Mouse (Mus musculus): ENCODE data around the gene Tgfb1. TPM values are rescaled to one million over a fixed set of nuclear protein-coding genes. Genes with fewer than 3 reads are reported as not detected.

The Tgfb1 gene
- polyA plus RNA-seq, 1 experiment from 2014 or later, result 0.84 TPM

- H3K9me3 ChIP-seq, result no peaks in the 10 kb centered on the region
- peaks cover 18% of the 10 kb centered on the region for H3K27me3 ChIP-seq
- H3K9ac ChIP-seq, result no peak overlapping the region
- no peak overlapping the region for H3K4me3 ChIP-seq
- no peak for ATAC-seq (ENCODE audit: low FRiP score, low read depth)
- peaks cover 32% of the 10 kb centered on the region for H3K4me1 ChIP-seq (replicated peaks)
- 87% methylated on average over 7 of the region's 7 CpGs for WGBS
- no peak overlapping the region for H3K4me2 ChIP-seq
- H3K27ac ChIP-seq (replicated peaks), result peak overlapping the region; percentile 61
- H3K36me3 ChIP-seq, result no peaks in the 10 kb centered on the region; the same call in 1 of the 2 replicates
Observed at GRCm38 (mm10) chr7:25677013-25677412, 9.8 kb upstream of the Tgfb1 start.

- H3K4me2 ChIP-seq, result peak overlapping the region; percentile 56
- ATAC-seq (ENCODE audit: low FRiP score, low read depth), result no peak
- H3K4me1 ChIP-seq (replicated peaks), result peaks cover 28% of the 10 kb centered on the region
- 8% methylated on average over 6 of the region's 6 CpGs for WGBS
- H3K36me3 ChIP-seq, result no peaks in the 10 kb centered on the region
- H3K27me3 ChIP-seq, result peaks cover 4% of the 10 kb centered on the region; the same call in 1 of the 2 replicates
- peak overlapping the region; percentile 60; the same call in 1 of the 2 replicates for H3K9ac ChIP-seq
- H3K9me3 ChIP-seq, result no peaks in the 10 kb centered on the region
- H3K27ac ChIP-seq (replicated peaks), result peak overlapping the region; percentile 95
- H3K4me3 ChIP-seq, result peak overlapping the region; percentile 61
Observed at GRCm38 (mm10) chr7:25679971-25680370, 6.8 kb upstream of the Tgfb1 start.

GRCm38 (mm10) chr7:25680514-25681258 lies 6.1 kb upstream of the Tgfb1 start, which contains the start of gene B9d2:
B9d2 (plus strand) TSS chr7:25680780.
- Histone ChIP-seq H3K36me3 (no peaks in the 10 kb centered on the region), H3K4me1 (replicated peaks) (peaks cover 22% of the 10 kb centered on the region), H3K9me3 (no peaks in the 10 kb centered on the region), H3K9ac (peak within 1 kb of the TSS; percentile 60), H3K4me2 (peak within 1 kb of the TSS; percentile 56), H3K4me3 (peak within 1 kb of the TSS; percentile 61), H3K27ac (replicated peaks) (peak within 1 kb of the TSS; percentile 95), H3K27me3 (peaks cover 12% of the 10 kb centered on the region)
- ATAC-seq (ENCODE audit: low FRiP score, low read depth), result peak; percentile 94
- under 1% methylated on average over 46 of the region's 46 CpGs for WGBS

- no peak; the same call in 1 of the 2 replicates for ATAC-seq (ENCODE audit: low FRiP score, low read depth)
- no peaks in the 10 kb centered on the region for H3K36me3 ChIP-seq
- H3K27ac ChIP-seq (replicated peaks), result peak overlapping the region; percentile 95
- H3K4me2 ChIP-seq, result peak overlapping the region; percentile 56
- H3K4me1 ChIP-seq (replicated peaks), result peaks cover 23% of the 10 kb centered on the region
- peaks cover 20% of the 10 kb centered on the region for H3K27me3 ChIP-seq
- H3K9me3 ChIP-seq, result no peaks in the 10 kb centered on the region
- peak overlapping the region; percentile 60; the same call in 1 of the 2 replicates for H3K9ac ChIP-seq
- WGBS, result 54% methylated on average over 15 of the region's 15 CpGs
- peak overlapping the region; percentile 61 for H3K4me3 ChIP-seq
Observed at GRCm38 (mm10) chr7:25681341-25682231, 5.2 kb upstream of the Tgfb1 start.

DNA sequence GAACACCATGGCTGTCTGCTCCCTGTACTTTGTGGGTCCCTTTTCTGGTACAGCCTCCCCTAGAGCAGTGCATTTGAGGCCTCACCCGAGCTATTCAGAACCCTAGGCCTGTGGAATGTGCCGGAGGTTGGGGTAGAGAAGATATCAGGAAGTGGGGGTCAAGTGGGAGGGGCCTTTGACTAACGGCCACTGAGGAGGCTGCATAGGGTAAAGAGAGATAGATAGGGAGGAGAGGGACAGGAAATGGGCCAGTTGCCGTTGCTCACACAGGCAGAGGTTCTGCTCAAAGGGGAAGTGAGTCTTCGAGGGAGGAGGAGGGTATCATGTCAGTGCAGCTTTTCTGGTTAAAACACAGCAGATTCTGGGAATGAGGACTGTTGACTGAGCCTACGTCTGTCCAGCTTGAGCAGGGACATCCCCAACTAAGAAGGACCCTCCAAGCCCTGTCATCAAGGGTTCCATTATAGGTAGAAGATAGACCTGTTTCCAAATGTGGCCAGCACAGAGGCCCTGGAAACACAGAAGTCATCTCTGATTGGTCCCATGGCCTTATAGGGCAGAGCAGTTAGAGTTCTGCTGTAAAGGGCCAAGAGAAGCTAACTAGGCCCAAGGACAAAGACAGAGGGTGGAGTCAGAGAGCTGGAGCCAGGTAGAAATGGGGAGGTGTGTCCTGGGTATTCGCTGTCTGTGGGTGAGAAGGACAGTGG lies 3.2 kb upstream of the Tgfb1 start:
- Histone ChIP-seq H3K4me2 (no peak overlapping the region), H3K36me3 (no peaks in the 10 kb centered on the region), H3K4me1 (replicated peaks) (peaks cover 43% of the 10 kb centered on the region), H3K9ac (no peak overlapping the region), H3K4me3 (no peak overlapping the region), H3K27ac (replicated peaks) (no peak overlapping the region), H3K27me3 (peaks cover 41% of the 10 kb centered on the region), H3K9me3 (no peaks in the 10 kb centered on the region)
- ATAC-seq (ENCODE audit: low FRiP score, low read depth), result no peak
- 71% methylated on average over 7 of the region's 7 CpGs for WGBS

GRCm38 (mm10) chr7:25684659-25685058 lies 2.1 kb upstream of the Tgfb1 start:
- H3K27ac ChIP-seq (replicated peaks), result no peak overlapping the region
- no peak overlapping the region for H3K9ac ChIP-seq
- no peaks in the 10 kb centered on the region for H3K36me3 ChIP-seq
- 83% methylated on average over 6 of the region's 6 CpGs for WGBS
- peaks cover 47% of the 10 kb centered on the region for H3K27me3 ChIP-seq
- peaks cover 53% of the 10 kb centered on the region for H3K4me1 ChIP-seq (replicated peaks)
- ATAC-seq (ENCODE audit: low FRiP score, low read depth), result no peak
- H3K4me2 ChIP-seq, result no peak overlapping the region
- H3K4me3 ChIP-seq, result no peak overlapping the region
- H3K9me3 ChIP-seq, result no peaks in the 10 kb centered on the region

GRCm38 (mm10) chr7:25685926-25686470 lies 804 bp upstream of the Tgfb1 start:
- ATAC-seq (ENCODE audit: low FRiP score, low read depth), result no peak
- no peak overlapping the region for H3K9ac ChIP-seq
- peaks cover 58% of the 10 kb centered on the region for H3K27me3 ChIP-seq
- 70% methylated on average over 21 of the region's 21 CpGs for WGBS
- no peak overlapping the region for H3K27ac ChIP-seq (replicated peaks)
- peak overlapping the region; percentile 40; the same call in 1 of the 2 replicates for H3K4me3 ChIP-seq
- H3K36me3 ChIP-seq, result no peaks in the 10 kb centered on the region
- H3K4me1 ChIP-seq (replicated peaks), result peaks cover 45% of the 10 kb centered on the region
- no peak overlapping the region for H3K4me2 ChIP-seq
- no peaks in the 10 kb centered on the region for H3K9me3 ChIP-seq

- Histone ChIP-seq H3K4me1 (replicated peaks) (peaks cover 31% of the 10 kb centered on the region), H3K4me2 (peak overlapping the region; percentile 83), H3K4me3 (peak overlapping the region; percentile 40), H3K36me3 (no peaks in the 10 kb centered on the region), H3K27ac (replicated peaks) (no peak overlapping the region), H3K9ac (peak overlapping the region; percentile 1; the same call in 1 of the 2 replicates), H3K9me3 (no peaks in the 10 kb centered on the region), H3K27me3 (peaks cover 65% of the 10 kb centered on the region)
- ATAC-seq (ENCODE audit: low FRiP score, low read depth), result 0 out of 2 replicates have a peak, but pooled peaks have one; percentile 10
- WGBS, result under 1% methylated on average over 47 of the region's 47 CpGs
Observed at GRCm38 (mm10) chr7:25687811-25688401, 1.1 kb downstream of the Tgfb1 start.

DNA sequence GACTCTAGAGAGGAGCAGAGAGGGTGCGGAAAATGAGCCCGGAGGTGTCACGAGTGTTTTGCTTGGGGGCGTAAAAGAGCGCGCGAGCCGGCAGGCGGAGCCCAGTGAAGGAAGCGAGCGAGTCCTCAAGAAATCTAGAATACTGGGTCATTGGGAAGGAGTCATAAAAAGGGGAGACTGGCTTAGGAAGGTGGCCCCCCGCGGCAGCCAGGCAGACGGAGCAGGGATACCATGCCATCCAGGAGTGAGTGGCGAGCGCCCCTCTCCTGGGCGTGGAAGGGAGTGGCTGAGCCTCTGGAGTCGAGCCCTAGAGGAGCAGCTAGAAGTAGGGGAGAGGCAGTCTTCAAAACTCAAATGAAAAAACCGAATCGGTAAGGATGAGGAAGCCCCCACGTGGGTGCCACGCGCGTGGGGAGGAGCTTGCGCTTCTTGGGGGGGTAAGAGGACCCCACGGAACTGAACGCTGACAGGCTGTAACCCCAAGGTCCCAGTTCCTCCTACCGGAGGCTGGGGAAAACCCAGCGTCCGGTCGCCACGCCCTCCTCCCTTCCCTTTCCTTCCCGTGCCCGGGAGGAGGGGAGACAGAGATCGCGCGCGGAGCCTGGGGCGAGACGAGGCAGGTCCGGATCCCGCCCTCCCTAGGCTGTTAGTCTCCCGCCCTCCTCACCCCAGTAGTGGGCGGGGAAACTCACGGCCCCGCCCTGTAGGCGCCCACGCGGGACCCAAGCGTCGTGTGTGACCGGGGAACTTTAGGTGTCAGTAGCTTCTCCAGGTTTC lies 2.2 kb downstream of the Tgfb1 start:
- peak; percentile 32; the same call in 1 of the 2 replicates for ATAC-seq (ENCODE audit: low FRiP score, low read depth)
- Histone ChIP-seq H3K36me3 (no peaks in the 10 kb centered on the region), H3K4me1 (replicated peaks) (peaks cover 31% of the 10 kb centered on the region), H3K4me3 (peak overlapping the region; percentile 40), H3K9ac (peak overlapping the region; percentile 32; the same call in 1 of the 2 replicates), H3K27ac (replicated peaks) (no peak overlapping the region), H3K27me3 (peaks cover 65% of the 10 kb centered on the region), H3K4me2 (peak overlapping the region; percentile 83), H3K9me3 (no peaks in the 10 kb centered on the region)
- WGBS, result 2% methylated on average over 46 of the region's 52 CpGs

GRCm38 (mm10) chr7:25689603-25690021 lies 2.8 kb downstream of the Tgfb1 start:
- H3K9ac ChIP-seq, result 0 out of 2 replicates have a peak overlapping the region, but pooled peaks have one; percentile 32
- no peak overlapping the region for H3K27ac ChIP-seq (replicated peaks)
- peaks cover 65% of the 10 kb centered on the region for H3K27me3 ChIP-seq
- H3K36me3 ChIP-seq, result no peaks in the 10 kb centered on the region
- no peak for ATAC-seq (ENCODE audit: low FRiP score, low read depth)
- H3K4me3 ChIP-seq, result peak overlapping the region; percentile 40
- H3K9me3 ChIP-seq, result no peaks in the 10 kb centered on the region
- peaks cover 31% of the 10 kb centered on the region for H3K4me1 ChIP-seq (replicated peaks)
- H3K4me2 ChIP-seq, result peak overlapping the region; percentile 83
- WGBS, result 12% methylated on average over 12 of the region's 12 CpGs

Data from hindbrain, embryonic 15.5 days (tissue).